Mouse (Mus musculus) liver, embryonic 14.5 days (tissue): ENCODE measurements at regions not wholly inside any gene's neighbourhood (a gene's known extent, or its start where the extent isn't known, plus 50 kb on each side); places are given as distances from the start of the nearest gene placed in this dataset.

Source experiments
- ATAC-seq: fragments of 200-750 bp; cut with Nextera tagmentation; 2 replicates; pipeline ENCODE4 v1.8.0; 2017; ENCODE audit warnings: moderate number of reproducible peaks, mild to moderate bottlenecking, moderate library complexity; ENCODE audit not compliant: insufficient read depth
- DNase-seq, 3 experiments: peaks; one replicate each; pipeline ENCODE4 v3.0.0-alpha.2; 2012 to 2013; ENCODE audit warnings: low read depth in 3 of 3, low spot score in 3 of 3
- H3K27ac ChIP-seq: fragments of 300-500 bp; sonication (generic); 2 replicates; pipeline ENCODE4 v1.5.1; 2014; ENCODE audit warnings: moderate library complexity, mild to moderate bottlenecking, control low read depth, inconsistent platforms
- H3K27me3 ChIP-seq: fragments of 300-500 bp; sonication (generic); 2 replicates; pipeline ENCODE4 v1.6.1; 2014; ENCODE audit warnings: mild to moderate bottlenecking, low read length, moderate library complexity; ENCODE audit not compliant: control insufficient read depth, insufficient read depth
- H3K36me3 ChIP-seq: fragments of 300-500 bp; sonication (generic); replicated peaks from 2 replicates; pipeline ENCODE4 v1.6.1; 2014; ENCODE audit warnings: low read depth; ENCODE audit not compliant: control insufficient read depth, insufficient read depth
- H3K4me1 ChIP-seq, 2 experiments: fragments of 200-500 bp in 1 of 2; fragments of 300-500 bp in 1 of 2; sonication (generic) in 1 of 2; replicated peaks; 2 replicates each; pipeline ENCODE4 v1.6.1; 2012 to 2014; ENCODE audit warnings: antibody characterized with exemption in 1 of 2, inconsistent platforms in 1 of 2, low read length in 1 of 2; ENCODE audit not compliant: control insufficient read depth in 2 of 2, insufficient read depth in 2 of 2
- H3K4me2 ChIP-seq: fragments of 300-500 bp; sonication (generic); 2 replicates; pipeline ENCODE4 v1.6.1; 2014; ENCODE audit warnings: low read depth, mild to moderate bottlenecking, control low read depth, moderate library complexity
- H3K4me3 ChIP-seq, 2 experiments: fragments of 200-500 bp in 1 of 2; fragments of 300-500 bp in 1 of 2; sonication (generic) in 1 of 2; 2 replicates each; pipeline ENCODE4 v1.5.1; 2012 to 2014; ENCODE audit warnings: low read depth in 2 of 2, low read length in 2 of 2, mild to moderate bottlenecking in 2 of 2, control low read depth in 1 of 2, inconsistent platforms in 1 of 2, moderate library complexity in 1 of 2; ENCODE audit not compliant: insufficient read depth in 1 of 2
- H3K9ac ChIP-seq: fragments of 300-500 bp; sonication (generic); replicated peaks from 2 replicates; pipeline ENCODE4 v1.6.1; 2014; ENCODE audit warnings: mild to moderate bottlenecking, control low read depth, moderate library complexity
- H3K9me3 ChIP-seq: fragments of 300-500 bp; sonication (generic); 2 replicates; pipeline ENCODE4 v1.6.1; 2016; ENCODE audit warnings: low read length, mixed read lengths; ENCODE audit not compliant: control insufficient read depth
- CTCF ChIP-seq: IDR thresholded peaks from 2 replicates; pipeline ENCODE4 v1.5.1; 2016; ENCODE audit warnings: antibody characterized with exemption, low read depth, control low read depth
- EP300 ChIP-seq: IDR thresholded peaks from 2 replicates; pipeline ENCODE4 v1.6.1; 2016; ENCODE audit warnings: antibody characterized with exemption, low read depth
- WGBS: fragments of 180-500 bp; shearing (Covaris S2); extraction: QIAGEN DNeasy Blood & Tissue Kit; methylation state at CpG from one replicate; pipeline ENCODE4 v1.1.7; 2014; ENCODE audit not compliant: insufficient replicate concordance; 5-methylcytosine and 5-hydroxymethylcytosine counted together

- Histone ChIP-seq H3K36me3 (no peaks in the 10 kb centered on the region), H3K27me3 (no peaks in the 10 kb centered on the region), H3K9ac (no peak overlapping the region), H3K9me3 (no peaks in the 10 kb centered on the region), H3K4me1 (no peaks in the 10 kb centered on the region), H3K4me3 (no peak overlapping the region), H3K4me2 (no peak overlapping the region), H3K27ac (no peak overlapping the region)
- ATAC-seq (no peak), DNase-seq (no peak)
- WGBS = 63% methylated on average over 2 of the region's 2 CpGs
- TF ChIP-seq EP300 = no peak
- TF ChIP-seq CTCF = no peak
These were observed 171.9 kb downstream of the Gm11232 start for GRCm38 (mm10) chr4:71585880-71586279.

- ATAC-seq = no peak
- 58% methylated on average over 5 of the region's 5 CpGs for WGBS
These were observed 197.1 kb downstream of the Gm11232 start for GRCm38 (mm10) chr4:71560656-71561055.

DNA sequence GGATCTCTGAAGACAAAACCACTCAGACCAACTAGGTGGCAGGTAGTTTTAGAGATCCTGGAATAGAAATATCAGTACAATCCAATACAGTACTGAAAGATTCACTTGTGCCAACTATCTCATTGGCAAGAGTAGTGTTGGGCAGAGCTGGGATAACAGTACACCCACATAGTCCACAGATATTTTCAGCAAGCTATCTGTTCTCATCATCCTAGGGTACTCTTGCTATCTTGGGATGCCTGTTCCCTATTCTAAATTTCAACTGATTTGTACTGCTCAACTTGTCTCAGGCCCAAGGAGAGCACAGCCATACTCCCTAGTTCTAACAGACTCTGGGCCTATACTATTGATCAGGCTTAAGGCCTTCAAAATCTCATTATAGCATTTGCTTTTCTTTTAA, 218.6 kb downstream of the Gm11232 start:
- H3K27me3 ChIP-seq = no peaks in the 10 kb centered on the region
- no peak overlapping the region for H3K4me2 ChIP-seq
- no peak for TF ChIP-seq EP300
- TF ChIP-seq CTCF = no peak
- H3K9me3 ChIP-seq = no peaks in the 10 kb centered on the region
- DNase-seq (no peak), ATAC-seq (no peak)
- no peaks in the 10 kb centered on the region for H3K36me3 ChIP-seq
- H3K9ac ChIP-seq = no peak overlapping the region
- H3K27ac ChIP-seq = no peak overlapping the region
- H3K4me1 ChIP-seq = no peaks in the 10 kb centered on the region
- H3K4me3 ChIP-seq = no peak overlapping the region

More at GRCm38 (mm10) chr4:71560656-71561055, 197.1 kb downstream of the Gm11232 start:
- Histone ChIP-seq H3K4me3 (no peak overlapping the region), H3K9ac (no peak overlapping the region), H3K9me3 (no peaks in the 10 kb centered on the region), H3K27ac (no peak overlapping the region), H3K36me3 (no peaks in the 10 kb centered on the region), H3K4me2 (no peak overlapping the region), H3K27me3 (no peaks in the 10 kb centered on the region), H3K4me1 (no peaks in the 10 kb centered on the region)
- no peak for DNase-seq
- TF ChIP-seq CTCF = no peak

DNA sequence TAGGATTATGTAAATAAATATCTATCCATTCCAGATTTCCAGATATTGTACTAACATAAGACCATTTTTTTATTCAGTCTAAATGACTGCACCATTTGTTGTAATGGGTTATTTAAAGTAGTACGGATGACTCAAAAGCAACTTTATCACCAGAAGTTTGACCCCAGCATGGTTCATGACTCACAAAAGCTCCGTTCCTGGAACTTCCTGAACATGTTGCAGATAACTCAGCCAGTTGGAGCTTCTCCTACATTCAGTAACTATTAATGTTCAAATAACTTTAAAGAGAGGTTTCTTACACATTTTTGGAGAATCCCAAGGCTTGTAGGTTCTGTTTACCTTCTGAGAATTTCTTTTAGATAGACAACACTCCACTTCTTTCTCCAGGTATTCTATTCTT, 219.8 kb downstream of the Gm11232 start:
- H3K27ac ChIP-seq = no peak overlapping the region
- H3K9ac ChIP-seq = no peak overlapping the region
- WGBS = 42% methylated on average over 2 of the region's 2 CpGs
- H3K9me3 ChIP-seq = no peaks in the 10 kb centered on the region
- TF ChIP-seq CTCF (no peak), EP300 (no peak)
- ATAC-seq = no peak
- H3K4me3 ChIP-seq = no peak overlapping the region
- H3K36me3 ChIP-seq = no peaks in the 10 kb centered on the region
- H3K4me2 ChIP-seq = no peak overlapping the region
- no peak for DNase-seq
- no peaks in the 10 kb centered on the region for H3K4me1 ChIP-seq
- no peaks in the 10 kb centered on the region for H3K27me3 ChIP-seq

- 0 out of 4 replicates have a peak, but pooled peaks cover 0 to 2% of the 10 kb centered on the region in 2 experiments for H3K4me1 ChIP-seq
- WGBS = 43% methylated on average over 4 of the region's 4 CpGs
- no peak overlapping the region for H3K4me3 ChIP-seq
- H3K27me3 ChIP-seq = no peaks in the 10 kb centered on the region
- H3K4me2 ChIP-seq = no peak overlapping the region
- H3K27ac ChIP-seq = no peak overlapping the region
- H3K9me3 ChIP-seq = no peaks in the 10 kb centered on the region
- ATAC-seq = peak; percentile 43; the same call in 1 of the 2 replicates
- H3K9ac ChIP-seq = no peak overlapping the region
- DNase-seq = peak in 2 of 3 experiments; percentile 3 to 4
- no peaks in the 10 kb centered on the region for H3K36me3 ChIP-seq
- TF ChIP-seq EP300 (no peak), CTCF (no peak)
These were observed 233.4 kb downstream of the Gm11232 start for GRCm38 (mm10) chr4:71524255-71524970.
